Mouse (Mus musculus) CH12.LX (cell line): ENCODE results near the gene Ano1. TPM values are rescaled to one million over a fixed set of nuclear protein-coding genes. Genes with fewer than 3 reads are reported as not detected.
A peak's percentile ranks its signal among the peaks of the same experiment; 100 is the strongest.

Experiments
- DNase-seq: peaks from one replicate; pipeline ENCODE4 v3.0.0-alpha.2; 2013; ENCODE audit errors: extremely low read depth
- H3K27ac ChIP-seq: 2 replicates; pipeline ENCODE4 v1.5.1; 2012; ENCODE audit warnings: low read depth, mild to moderate bottlenecking, control low read depth, moderate library complexity; ENCODE audit not compliant: insufficient read depth
- H3K27me3 ChIP-seq: replicated peaks from 2 replicates; pipeline ENCODE3; 2012; ENCODE audit warnings: inconsistent platforms
- H3K36me3 ChIP-seq, 2 experiments: replicated peaks in 1 of 2; 2 replicates each; pipeline versions ENCODE3 to v1.6.1; 2012; ENCODE audit warnings: inconsistent platforms in 1 of 2, low read length in 1 of 2, mild to moderate bottlenecking in 1 of 2, mixed read lengths in 1 of 2, moderate library complexity in 1 of 2; ENCODE audit not compliant: control insufficient read depth in 1 of 2, insufficient read depth in 1 of 2
- H3K4me1 ChIP-seq, 2 experiments: 2 replicates each; pipeline ENCODE4 v1.6.1; 2012; ENCODE audit warnings: inconsistent platforms in 1 of 2, moderate library complexity in 1 of 2; ENCODE audit not compliant: insufficient read depth in 2 of 2, control insufficient read depth in 1 of 2
- H3K4me2 ChIP-seq: 2 replicates; pipeline ENCODE4 v1.6.1; 2012; ENCODE audit warnings: low read depth, mild to moderate bottlenecking, control low read depth; ENCODE audit not compliant: poor library complexity, insufficient read depth, severe bottlenecking
- H3K4me3 ChIP-seq, 3 experiments: fragments of 150-350 bp in 1 of 3; sonication (generic) in 1 of 3; replicated peaks in 1 of 3; 2 replicates each; pipeline versions ENCODE3 to v1.5.1; 2011 to 2012; ENCODE audit warnings: low read depth in 2 of 3, low read length in 2 of 3, mild to moderate bottlenecking in 2 of 3, moderate library complexity in 2 of 3, control low read depth in 1 of 3, improper control_type of control experiment in 1 of 3, inconsistent platforms in 1 of 3, mixed read lengths in 1 of 3; ENCODE audit not compliant: poor library complexity in 1 of 3
- H3K79me2 ChIP-seq: replicated peaks from 2 replicates; pipeline ENCODE4 v1.6.1; 2012; ENCODE audit warnings: mild to moderate bottlenecking, moderate library complexity; ENCODE audit not compliant: control insufficient read depth, poor library complexity, insufficient read depth, severe bottlenecking; ENCODE audit errors: extremely low read depth
- H3K9ac ChIP-seq: 2 replicates; pipeline ENCODE4 v1.6.1; 2012; ENCODE audit warnings: low read depth, mild to moderate bottlenecking, control low read depth, moderate library complexity; ENCODE audit not compliant: insufficient read depth
- H3K9me3 ChIP-seq: replicated peaks from 2 replicates; pipeline ENCODE3; 2012; ENCODE audit warnings: low read length, inconsistent platforms, mixed read lengths
- BHLHE40 ChIP-seq: IDR thresholded peaks from 2 replicates; pipeline ENCODE4 v1.6.1; 2011; ENCODE audit warnings: mild to moderate bottlenecking, low read depth, low read length, improper control_type of control experiment
- CHD1 ChIP-seq: IDR thresholded peaks from 2 replicates; pipeline ENCODE4 v1.6.1; 2012; ENCODE audit warnings: low read depth, low read length, improper control_type of control experiment, inconsistent platforms
- CHD2 ChIP-seq: IDR thresholded peaks from 2 replicates; pipeline ENCODE4 v1.6.1; 2011; ENCODE audit warnings: low read length, improper control_type of control experiment
- CTCF ChIP-seq, 2 experiments: IDR thresholded peaks in 1 of 2; conservative IDR thresholded peaks in 1 of 2; 2 replicates each; pipeline ENCODE4 v1.5.1; 2011 to 2012; ENCODE audit warnings: low read depth in 2 of 2, low read length in 2 of 2, improper control_type of control experiment in 1 of 2, inconsistent platforms in 1 of 2, mild to moderate bottlenecking in 1 of 2, moderate library complexity in 1 of 2
- E2F4 ChIP-seq: IDR thresholded peaks from 2 replicates; pipeline ENCODE4 v1.6.1; 2011; ENCODE audit warnings: low read depth, low read length, improper control_type of control experiment; ENCODE audit not compliant: insufficient replicate concordance
- ELF1 ChIP-seq: IDR thresholded peaks from 2 replicates; pipeline ENCODE4 v1.6.1; 2014; ENCODE audit warnings: low read depth, mild to moderate bottlenecking, inconsistent platforms, low read length, improper control_type of control experiment
- EP300 ChIP-seq: IDR thresholded peaks from 2 replicates; pipeline ENCODE4 v1.6.1; 2011; ENCODE audit warnings: low read length, improper control_type of control experiment
- ETS1 ChIP-seq: conservative IDR thresholded peaks from 2 replicates; pipeline ENCODE4 v1.6.1; 2012; ENCODE audit warnings: low read depth, mild to moderate bottlenecking, inconsistent platforms, low read length, improper control_type of control experiment, moderate library complexity
- GABPA ChIP-seq: IDR thresholded peaks from 2 replicates; pipeline ENCODE4 v1.6.1; 2012; ENCODE audit warnings: low read depth, low read length, improper control_type of control experiment, inconsistent platforms; ENCODE audit not compliant: insufficient replicate concordance
- HCFC1 ChIP-seq: IDR thresholded peaks from 2 replicates; pipeline ENCODE4 v1.6.1; 2012; ENCODE audit warnings: low read depth, mild to moderate bottlenecking, inconsistent platforms, low read length, improper control_type of control experiment
- IRF4 ChIP-seq: IDR thresholded peaks from 2 replicates; pipeline ENCODE4 v1.6.1; 2014; ENCODE audit warnings: low read depth, mild to moderate bottlenecking, inconsistent platforms, low read length, improper control_type of control experiment
- JUN ChIP-seq: IDR thresholded peaks from 2 replicates; pipeline ENCODE4 v1.6.1; 2011; ENCODE audit warnings: low read depth, mild to moderate bottlenecking, low read length, improper control_type of control experiment, moderate library complexity; ENCODE audit not compliant: insufficient read depth
- JUND ChIP-seq: conservative IDR thresholded peaks from 2 replicates; pipeline ENCODE4 v1.6.1; 2011; ENCODE audit warnings: low read depth, low read length, improper control_type of control experiment
- KAT2A ChIP-seq: IDR thresholded peaks from 2 replicates; pipeline ENCODE4 v1.6.1; 2012; ENCODE audit warnings: low read length, improper control_type of control experiment, inconsistent platforms; ENCODE audit not compliant: insufficient replicate concordance
- MAFK ChIP-seq: IDR thresholded peaks from 2 replicates; pipeline ENCODE4 v1.6.1; 2011; ENCODE audit warnings: low read length, improper control_type of control experiment; ENCODE audit not compliant: insufficient replicate concordance
- MAX ChIP-seq: IDR thresholded peaks from 2 replicates; pipeline ENCODE4 v1.6.1; 2011; ENCODE audit warnings: low read length, improper control_type of control experiment
- MAZ ChIP-seq: IDR thresholded peaks from 2 replicates; pipeline ENCODE4 v1.6.1; 2012; ENCODE audit warnings: low read depth, mild to moderate bottlenecking, inconsistent platforms, low read length, improper control_type of control experiment, moderate library complexity
- MEF2A ChIP-seq: IDR thresholded peaks from 2 replicates; pipeline ENCODE4 v1.6.1; 2014; ENCODE audit warnings: low read depth, mild to moderate bottlenecking, inconsistent platforms, low read length, improper control_type of control experiment, borderline replicate concordance
- MXI1 ChIP-seq: IDR thresholded peaks from 2 replicates; pipeline ENCODE4 v1.6.1; 2011; ENCODE audit warnings: mild to moderate bottlenecking, low read depth, low read length, improper control_type of control experiment
- MYC ChIP-seq: IDR thresholded peaks from 2 replicates; pipeline ENCODE4 v1.6.1; 2011; ENCODE audit warnings: low read depth, mild to moderate bottlenecking, improper control_type of control experiment, low read length
- NELFE ChIP-seq: IDR thresholded peaks from 2 replicates; pipeline ENCODE4 v1.6.1; 2011; ENCODE audit warnings: low read depth, low read length, improper control_type of control experiment
- NRF1 ChIP-seq: IDR thresholded peaks from 2 replicates; pipeline ENCODE4 v1.6.1; 2014; ENCODE audit warnings: low read depth, mild to moderate bottlenecking, inconsistent platforms, low read length, improper control_type of control experiment, moderate library complexity
- PAX5 ChIP-seq: IDR thresholded peaks from 2 replicates; pipeline ENCODE4 v1.6.1; 2012; ENCODE audit warnings: low read length, inconsistent platforms, mixed read lengths
- POLR2A ChIP-seq: IDR thresholded peaks from 2 replicates; pipeline ENCODE4 v1.6.1; 2011; ENCODE audit warnings: low read depth, mild to moderate bottlenecking, improper control_type of control experiment, low read length
- POLR2AphosphoS2 ChIP-seq: IDR thresholded peaks from 2 replicates; pipeline ENCODE4 v1.6.1; 2011; ENCODE audit warnings: low read depth, low read length, improper control_type of control experiment
- RAD21 ChIP-seq: IDR thresholded peaks from 2 replicates; pipeline ENCODE4 v1.6.1; 2011; ENCODE audit warnings: low read depth, mild to moderate bottlenecking, low read length, improper control_type of control experiment, moderate library complexity
- RCOR1 ChIP-seq: conservative IDR thresholded peaks from 2 replicates; pipeline ENCODE4 v1.6.1; 2012; ENCODE audit warnings: low read depth, mild to moderate bottlenecking, inconsistent platforms, low read length, improper control_type of control experiment
- SIN3A ChIP-seq: IDR thresholded peaks from 2 replicates; pipeline ENCODE4 v1.6.1; 2012; ENCODE audit warnings: low read length, improper control_type of control experiment, inconsistent platforms
- SMC3 ChIP-seq: IDR thresholded peaks from 2 replicates; pipeline ENCODE4 v1.6.1; 2011; ENCODE audit warnings: low read depth, low read length, improper control_type of control experiment
- TBP ChIP-seq: conservative IDR thresholded peaks from 2 replicates; pipeline ENCODE4 v1.6.1; 2011; ENCODE audit warnings: low read depth, low read length, improper control_type of control experiment
- TCF12 ChIP-seq: IDR thresholded peaks from 2 replicates; pipeline ENCODE4 v1.6.1; 2014; ENCODE audit warnings: low read depth, mild to moderate bottlenecking, inconsistent platforms, low read length, improper control_type of control experiment
- UBTF ChIP-seq: IDR thresholded peaks from 2 replicates; pipeline ENCODE4 v1.6.1; 2012; ENCODE audit warnings: low read depth, mild to moderate bottlenecking, inconsistent platforms, low read length, improper control_type of control experiment, moderate library complexity
- USF1 ChIP-seq: IDR thresholded peaks from 2 replicates; pipeline ENCODE4 v1.6.1; 2014; ENCODE audit warnings: low read depth, mild to moderate bottlenecking, inconsistent platforms, low read length, improper control_type of control experiment
- USF2 ChIP-seq: conservative IDR thresholded peaks from 2 replicates; pipeline ENCODE4 v1.6.1; 2011; ENCODE audit warnings: low read depth, low read length, improper control_type of control experiment
- ZC3H11A ChIP-seq: IDR thresholded peaks from 2 replicates; pipeline ENCODE4 v1.6.1; 2012; ENCODE audit warnings: low read depth, mild to moderate bottlenecking, inconsistent platforms, low read length, improper control_type of control experiment
- ZKSCAN1 ChIP-seq: IDR thresholded peaks from 2 replicates; pipeline ENCODE4 v1.6.1; 2012; ENCODE audit warnings: low read depth, inconsistent platforms, low read length, improper control_type of control experiment, borderline replicate concordance
- ZMIZ1 ChIP-seq: IDR thresholded peaks from 2 replicates; pipeline ENCODE4 v1.6.1; 2012; ENCODE audit warnings: low read depth, mild to moderate bottlenecking, inconsistent platforms, low read length, improper control_type of control experiment
- ZNF384 ChIP-seq: IDR thresholded peaks from 2 replicates; pipeline ENCODE4 v1.6.1; 2012; ENCODE audit warnings: low read depth, low read length, improper control_type of control experiment, inconsistent platforms
- dilution Hi-C: fragments of 300-500 bp; cut with MboI; formaldehyde crosslinking; loops from 2 replicates; pipeline ENCODE4 v1.14.3; 2020; ENCODE audit warnings: low sequenced_read_pairs; ENCODE audit not compliant: extremely low pct_unique_long_range_greater_than_20kb, extremely low pct_ligation_motif_present
- in situ Hi-C: fragments of 300-500 bp; cut with MboI; formaldehyde crosslinking; loops from 3 replicates; pipeline ENCODE4 v1.14.3; 2019; ENCODE audit warnings: low sequenced_read_pairs, low pct_ligation_motif_present, low pct_unique_long_range_greater_than_20kb, mixed read lengths
- polyA plus RNA-seq: library from polyadenylated mRNA; unstranded; fragments of >175 nt; gene quantifications from 2 replicates; pipeline ENCODE4 v1.2.1, GENCODE M21; 2012; ENCODE audit warnings: low read depth; ENCODE audit not compliant: insufficient read length
- total RNA-seq, 2 experiments: library from RNA; depleted of rRNA; stranded (reverse); fragments of 300-350 nt in 1 of 2; fragments of >200 nt in 1 of 2; gene quantifications; 2 replicates each; pipeline ENCODE4 v1.2.3; 2012 to 2014

Ano1 gene
- total and polyA plus RNA-seq, 3 experiments = not detected

DNA sequence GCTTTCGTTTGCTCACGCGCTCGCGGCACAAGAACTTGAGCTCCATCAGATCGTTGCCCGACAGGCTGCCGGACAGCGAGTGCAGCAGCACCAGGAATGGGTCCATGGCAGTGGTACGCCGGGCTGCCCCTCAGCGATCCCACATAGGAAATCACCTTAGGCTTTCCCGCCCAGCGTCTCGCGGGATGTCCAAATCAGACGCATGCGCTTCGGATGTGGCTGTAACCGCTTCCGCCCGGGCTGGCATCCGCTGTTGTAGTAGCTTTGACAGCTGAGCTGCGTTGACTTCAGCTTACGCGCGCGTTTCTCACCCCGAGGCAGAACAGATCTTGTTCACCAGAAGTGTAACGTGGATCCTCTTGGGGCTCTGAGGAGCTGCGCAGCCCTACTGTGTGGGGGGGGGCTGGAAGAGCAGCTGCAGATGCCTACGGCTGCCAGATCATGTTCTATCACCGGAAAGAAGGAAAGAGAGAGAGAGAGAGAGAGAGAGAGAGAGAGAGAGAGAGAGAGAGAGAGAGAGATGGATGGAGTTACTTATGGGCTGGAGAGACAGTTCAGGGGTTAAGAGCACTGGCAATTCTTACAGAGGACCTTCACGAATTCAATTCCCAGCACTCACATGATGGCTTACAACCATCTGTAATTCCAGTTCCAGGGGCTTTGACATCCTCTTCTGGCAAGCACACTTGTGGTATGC, 169.3 kb downstream of the Ano1 start, which contains the start of gene Fadd:
TSS of gene Fadd (minus strand) at position 180 of the 697 bp plus-strand sequence.
- in situ Hi-C loops = loop anchor here (5.0 to 25.0 kb wide), 3 partner anchors 190 to 370 kb away; partner anchors contain the start of gene Fgf15
- H3K4me1 ChIP-seq = peaks cover 9 to 19% of the 10 kb centered on the region in 2 experiments; a peak in 2 of 4 replicates

More for the DNA sequence above, 169.3 kb downstream of the Ano1 start, which contains the start of gene Fadd:
- Histone ChIP-seq H3K36me3 (peaks cover 7 to 28% of the 10 kb centered on the region in 2 experiments), H3K4me2 (peak within 1 kb of the TSS; percentile 78), H3K9me3 (no peaks in the 10 kb centered on the region), H3K27me3 (peaks cover 22% of the 10 kb centered on the region), H3K4me3 (peak within 1 kb of the TSS; percentile 82 to 96 (median 83)), H3K27ac (peak within 1 kb of the TSS; percentile 98), H3K9ac (peak within 1 kb of the TSS; percentile 89), H3K79me2 (no peaks in the 10 kb centered on the region)
- DNase-seq = peak; percentile 95
- TF ChIP-seq MXI1 (peak; percentile 89), ZNF384 (no peak), RCOR1 (no peak), UBTF (no peak), BHLHE40 (no peak), GABPA (no peak; the same call in 1 of the 2 replicates), TCF12 (0 out of 2 replicates have a peak, but pooled peaks have one; percentile 55), CHD2 (peak; percentile 100), CHD1 (no peak), USF1 (no peak; the same call in 1 of the 2 replicates), POLR2A (peak; percentile 89), JUN (no peak), CTCF (conservative IDR thresholded peaks at IDR 0.05 in 1 of 2, IDR thresholded peaks at IDR 0.05 in 1 of 2; ENCODE audit: low read depth in 2 of 2, low read length in 2 of 2) (no peak), ELF1 (peak; percentile 99), ZMIZ1 (0 out of 2 replicates have a peak, but pooled peaks have one; percentile 16), NELFE (no peak; the same call in none of the 2 replicates), USF2 (no peak), PAX5 (no peak), TBP (no peak; the same call in 1 of the 2 replicates), ZKSCAN1 (peak; percentile 15; the same call in 1 of the 2 replicates), JUND (0 out of 2 replicates have a peak, but pooled peaks have one; percentile 13), NRF1 (peak; percentile 96), MEF2A (0 out of 2 replicates have a peak, but pooled peaks have one; percentile 12), ZC3H11A (no peak), IRF4 (no peak), SMC3 (no peak), MAX (no peak), MYC (0 out of 2 replicates have a peak, but pooled peaks have one; percentile 25), RAD21 (no peak), POLR2AphosphoS2 (no peak), EP300 (no peak), MAZ (no peak), E2F4 (peak; percentile 89), SIN3A (peak; percentile 97), MAFK (no peak), KAT2A (peak; percentile 85; the same call in 1 of the 2 replicates), ETS1 (no peak), HCFC1 (peak; percentile 92)
- dilution Hi-C loops = no loop called here
